Mouse (Mus musculus) liver, embryonic 14.5 days (tissue): ENCODE measurements at regions not wholly inside any gene's neighbourhood (a gene's known extent, or its start where the extent isn't known, plus 50 kb on each side); places are given as distances from the start of the nearest gene placed in this dataset.

ENCODE experiments used
- CTCF ChIP-seq: IDR thresholded peaks from 2 replicates; pipeline ENCODE4 v1.5.1; 2016; ENCODE audit warnings: antibody characterized with exemption, low read depth, control low read depth
- EP300 ChIP-seq: IDR thresholded peaks from 2 replicates; pipeline ENCODE4 v1.6.1; 2016; ENCODE audit warnings: antibody characterized with exemption, low read depth

GRCm38 (mm10) chrX:65715562-65715961 lies 588.5 kb downstream of the 4930447F04Rik start:
- no peak for TF ChIP-seq EP300
- TF ChIP-seq CTCF = no peak
